Mouse (Mus musculus): Measurements from ENCODE around the gene Atp6v1d. TPM values are rescaled to one million over a fixed set of nuclear protein-coding genes. Genes with fewer than 3 reads are reported as not detected.
A peak's percentile ranks its signal among the peaks of the same experiment; 100 is the strongest.

Atp6v1d gene
- polyA plus RNA-seq, 1 experiment from 2014 or later: 124 TPM

- peak overlapping the region; percentile 84 for H3K9ac ChIP-seq (ENCODE audit: low read depth, low read length)
- no peak for TF ChIP-seq CTCF (IDR thresholded peaks at IDR 0.05; ENCODE audit: low read depth)
- no peak for ATAC-seq
- H3K4me1 ChIP-seq (replicated peaks; ENCODE audit: control insufficient read depth, insufficient read depth, low read length): no peaks in the 10 kb centered on the region; the same call in 1 of the 2 replicates
- H3K9me3 ChIP-seq (ENCODE audit: control insufficient read depth): no peaks in the 10 kb centered on the region
- H3K36me3 ChIP-seq (ENCODE audit: control insufficient read depth, insufficient read depth): peaks cover 4% of the 10 kb centered on the region; the same call in 1 of the 2 replicates
- peak overlapping the region; percentile 89 for H3K4me3 ChIP-seq (ENCODE audit: low read depth, low read length)
- under 1% methylated on average over 22 of the region's 22 CpGs for WGBS
- H3K27me3 ChIP-seq (replicated peaks; ENCODE audit: control insufficient read depth, insufficient read depth, low read length): no peaks in the 10 kb centered on the region
- H3K27ac ChIP-seq (ENCODE audit: low read depth, low read length): peak overlapping the region; percentile 78
- peak overlapping the region; percentile 71 for H3K4me2 ChIP-seq (replicated peaks; ENCODE audit: low read depth)
These were observed 854 bp upstream of the Atp6v1d start for GRCm38 (mm10) chr12:78862254-78862730.

DNA sequence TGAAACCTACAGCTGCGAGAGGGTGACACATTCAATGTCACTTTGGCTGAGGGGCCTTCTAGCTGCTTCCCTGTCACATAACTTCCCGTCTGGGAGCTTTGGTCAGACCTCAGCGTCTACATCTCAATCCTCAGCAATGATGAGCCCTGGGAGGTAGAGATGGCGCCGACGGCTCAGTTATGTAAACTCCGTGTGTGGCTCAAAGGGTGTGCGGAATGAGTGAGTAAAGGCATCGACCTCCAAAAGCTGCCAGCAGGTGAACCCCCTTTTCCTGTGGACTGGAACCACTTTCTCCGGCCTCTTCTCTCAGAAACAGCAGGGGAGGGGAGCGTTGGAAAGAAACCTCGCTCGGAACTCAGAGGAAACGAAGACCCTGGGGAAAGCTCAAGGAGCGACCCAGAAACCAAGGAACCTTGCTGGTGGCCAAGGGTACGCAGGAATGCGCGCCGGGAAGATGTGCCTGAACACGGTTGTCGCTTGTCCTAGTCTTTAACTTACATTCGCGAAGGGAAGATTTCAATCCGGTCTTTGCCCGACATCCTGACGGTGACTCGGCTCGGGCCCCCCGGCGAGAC is 430 bp downstream of the Atp6v1d start:
- Histone ChIP-seq H3K9me3 (ENCODE audit: control insufficient read depth) (no peaks in the 10 kb centered on the region), H3K4me3 (ENCODE audit: low read depth, low read length) (peak overlapping the region; percentile 89), H3K4me1 (replicated peaks; ENCODE audit: control insufficient read depth, insufficient read depth, low read length) (no peaks in the 10 kb centered on the region; the same call in 1 of the 2 replicates), H3K9ac (ENCODE audit: low read depth, low read length) (peak overlapping the region; percentile 86), H3K36me3 (ENCODE audit: control insufficient read depth, insufficient read depth) (0 out of 2 replicates have a peak, but pooled peaks cover 2% of the 10 kb centered on the region), H3K27me3 (replicated peaks; ENCODE audit: control insufficient read depth, insufficient read depth, low read length) (no peaks in the 10 kb centered on the region), H3K4me2 (replicated peaks; ENCODE audit: low read depth) (peak overlapping the region; percentile 71), H3K27ac (ENCODE audit: low read depth, low read length) (peak overlapping the region; percentile 84)
- no peak for TF ChIP-seq CTCF (IDR thresholded peaks at IDR 0.05; ENCODE audit: low read depth)
- WGBS: under 1% methylated on average over 30 of the region's 30 CpGs
- peak; percentile 10 for ATAC-seq

DNA sequence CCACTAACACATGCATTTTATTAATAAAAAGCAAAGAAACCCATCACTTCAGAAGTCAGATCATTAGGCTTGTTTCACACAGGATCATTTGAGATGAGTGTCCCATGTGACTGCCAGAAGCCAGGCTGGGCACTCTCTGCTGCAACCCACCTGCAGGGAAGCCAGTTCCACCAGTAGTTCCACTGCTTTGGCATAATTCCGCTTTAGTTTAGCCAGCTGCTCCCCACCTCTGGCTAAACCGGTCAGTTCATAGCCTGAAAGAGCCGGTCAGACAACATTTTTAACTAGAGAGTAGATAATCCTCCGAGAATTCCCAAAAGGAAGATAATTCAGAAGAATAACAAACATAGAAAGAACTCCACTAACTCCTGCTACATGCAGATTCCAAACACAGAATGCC is 13.2 kb downstream of the Atp6v1d start:
- no peak for ATAC-seq
- peaks cover 30% of the 10 kb centered on the region for H3K36me3 ChIP-seq (ENCODE audit: control insufficient read depth, insufficient read depth)
- TF ChIP-seq CTCF (IDR thresholded peaks at IDR 0.05; ENCODE audit: low read depth): no peak
- H3K9me3 ChIP-seq (ENCODE audit: control insufficient read depth): no peaks in the 10 kb centered on the region
- no peak overlapping the region for H3K27ac ChIP-seq (ENCODE audit: low read depth, low read length)
- no peak overlapping the region for H3K9ac ChIP-seq (ENCODE audit: low read depth, low read length)
- H3K4me1 ChIP-seq (replicated peaks; ENCODE audit: control insufficient read depth, insufficient read depth, low read length): no peaks in the 10 kb centered on the region
- H3K4me2 ChIP-seq (replicated peaks; ENCODE audit: low read depth): no peak overlapping the region
- WGBS: 65% methylated on average over 4 of the region's 4 CpGs
- no peak overlapping the region for H3K4me3 ChIP-seq (ENCODE audit: low read depth, low read length)
- no peaks in the 10 kb centered on the region for H3K27me3 ChIP-seq (replicated peaks; ENCODE audit: control insufficient read depth, insufficient read depth, low read length)

- whole genome bisulfite sequencing: 88% methylated on average over 1 of the region's 1 CpGs
- Histone ChIP-seq H3K4me3 (ENCODE audit: low read depth, low read length) (no peak overlapping the region), H3K36me3 (ENCODE audit: control insufficient read depth, insufficient read depth) (peaks cover 37% of the 10 kb centered on the region), H3K9ac (ENCODE audit: low read depth, low read length) (no peak overlapping the region), H3K27ac (ENCODE audit: low read depth, low read length) (no peak overlapping the region), H3K4me2 (replicated peaks; ENCODE audit: low read depth) (no peak overlapping the region), H3K27me3 (replicated peaks; ENCODE audit: control insufficient read depth, insufficient read depth, low read length) (no peaks in the 10 kb centered on the region), H3K9me3 (ENCODE audit: control insufficient read depth) (no peaks in the 10 kb centered on the region), H3K4me1 (replicated peaks; ENCODE audit: control insufficient read depth, insufficient read depth, low read length) (no peaks in the 10 kb centered on the region)
- no peak for TF ChIP-seq CTCF (IDR thresholded peaks at IDR 0.05; ENCODE audit: low read depth)
- no peak for ATAC-seq
These were observed 19.0 kb downstream of the Atp6v1d start for GRCm38 (mm10) chr12:78842429-78842828.

DNA sequence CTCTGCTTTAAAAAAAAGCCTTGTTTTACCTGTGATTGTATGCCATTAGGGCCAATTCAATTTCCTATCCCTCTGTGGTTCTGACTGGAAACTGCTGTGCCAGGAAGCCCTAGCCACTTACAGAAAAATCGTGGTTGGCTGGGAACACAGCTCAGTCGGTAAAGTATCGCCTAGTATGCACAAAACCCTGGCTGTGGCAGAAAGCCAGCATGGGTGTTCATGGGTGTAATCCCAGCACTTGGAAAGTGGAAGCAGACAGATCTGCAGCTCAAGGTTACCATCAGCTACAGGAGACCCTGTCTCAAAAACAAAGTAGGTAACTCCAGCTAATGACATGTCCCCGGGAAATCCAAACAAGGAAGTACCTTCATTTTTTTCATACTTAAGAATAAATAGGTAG is 21.5 kb downstream of the Atp6v1d start:
- no peak for TF ChIP-seq CTCF (IDR thresholded peaks at IDR 0.05; ENCODE audit: low read depth)
- WGBS: 73% methylated on average over 4 of the region's 4 CpGs
- no peak for ATAC-seq
- H3K4me3 ChIP-seq (ENCODE audit: low read depth, low read length): no peak overlapping the region
- no peak overlapping the region for H3K9ac ChIP-seq (ENCODE audit: low read depth, low read length)
- no peaks in the 10 kb centered on the region for H3K9me3 ChIP-seq (ENCODE audit: control insufficient read depth)
- peaks cover 37% of the 10 kb centered on the region for H3K36me3 ChIP-seq (ENCODE audit: control insufficient read depth, insufficient read depth)
- no peaks in the 10 kb centered on the region for H3K4me1 ChIP-seq (replicated peaks; ENCODE audit: control insufficient read depth, insufficient read depth, low read length)
- H3K27me3 ChIP-seq (replicated peaks; ENCODE audit: control insufficient read depth, insufficient read depth, low read length): no peaks in the 10 kb centered on the region
- no peak overlapping the region for H3K4me2 ChIP-seq (replicated peaks; ENCODE audit: low read depth)
- no peak overlapping the region for H3K27ac ChIP-seq (ENCODE audit: low read depth, low read length)

- ATAC-seq: no peak
- H3K4me2 ChIP-seq (replicated peaks; ENCODE audit: low read depth): no peak overlapping the region
- no peak overlapping the region for H3K27ac ChIP-seq (ENCODE audit: low read depth, low read length)
- no peak overlapping the region for H3K9ac ChIP-seq (ENCODE audit: low read depth, low read length)
- H3K36me3 ChIP-seq (ENCODE audit: control insufficient read depth, insufficient read depth): peaks cover 39% of the 10 kb centered on the region
- WGBS: 90% methylated on average over 2 of the region's 2 CpGs
- H3K9me3 ChIP-seq (ENCODE audit: control insufficient read depth): no peaks in the 10 kb centered on the region
- no peaks in the 10 kb centered on the region for H3K4me1 ChIP-seq (replicated peaks; ENCODE audit: control insufficient read depth, insufficient read depth, low read length)
- H3K4me3 ChIP-seq (ENCODE audit: low read depth, low read length): no peak overlapping the region
- no peak for TF ChIP-seq CTCF (IDR thresholded peaks at IDR 0.05; ENCODE audit: low read depth)
- H3K27me3 ChIP-seq (replicated peaks; ENCODE audit: control insufficient read depth, insufficient read depth, low read length): no peaks in the 10 kb centered on the region
These were observed 26.9 kb downstream of the Atp6v1d start for GRCm38 (mm10) chr12:78834496-78834895.
